ENCODE assay signal across 10 mouse cellular contexts in genomic region chr4:97649626-97650015, GRCm38 (mm10).
DNase-seq lines count a peak whose midpoint lies in the region; ATAC-seq lines count a peak whose summit lies in the region.
"Had no signal": no experiment of that assay in that cellular context is flagged by ENCODE, and none has a peak within 500 bp of the region (broad histone marks: within the 10 kb centered on the region; RNA-seq: fewer than 3 reads in every experiment).

No protein-coding gene starts in this region.

- H3K4me3 ChIP-seq in neural tube, embryonic 11.5 days (ENCODE audit: low read depth, low read length): no peak overlapping the region
- H3K4me3 ChIP-seq in embryonic facial prominence, embryonic 15.5 days (replicated peaks): no peak overlapping the region
- no peak overlapping the region for H3K4me3 ChIP-seq in intestine, embryonic 15.5 days (replicated peaks)
- no peak overlapping the region for H3K4me3 ChIP-seq in neural tube, embryonic 15.5 days (replicated peaks)
- H3K4me3 ChIP-seq in kidney, embryonic 16.5 days (ENCODE audit: low read length): no peak overlapping the region

- no peak for DNase-seq in neural tube, embryonic 11.5 days (ENCODE audit: low spot score)
- DNase-seq in neural tube, embryonic 10.5 days (ENCODE audit: extremely low spot score, low spot score): no peak
- DNase-seq in right cerebral cortex, postnatal 25 days: no peak
- no peak for DNase-seq in layer of hippocampus, adult 18-20 months (ENCODE audit: low spot score in 2 of 2)
- DNase-seq: adrenal gland, postnatal 36 days; kidney, postnatal 36 days had no signal

- H3K9ac ChIP-seq in neural tube, embryonic 11.5 days (ENCODE audit: low read length): no peak overlapping the region
- no peak overlapping the region for H3K9ac ChIP-seq in embryonic facial prominence, embryonic 15.5 days
- H3K9ac ChIP-seq in intestine, embryonic 15.5 days: no peak overlapping the region
- H3K9ac ChIP-seq in neural tube, embryonic 15.5 days (replicated peaks): no peak overlapping the region
- H3K9ac ChIP-seq in kidney, embryonic 16.5 days (replicated peaks; ENCODE audit: low read length): no peak overlapping the region

- H3K27ac ChIP-seq in neural tube, embryonic 11.5 days (ENCODE audit: low read depth, low read length): peak overlapping the region; percentile 69
- H3K27ac ChIP-seq in embryonic facial prominence, embryonic 15.5 days (replicated peaks): peak overlapping the region; percentile 79
- 0 out of 2 replicates have a peak overlapping the region, but pooled peaks have one; percentile 32 for H3K27ac ChIP-seq in intestine, embryonic 15.5 days
- peak overlapping the region; percentile 76 for H3K27ac ChIP-seq in neural tube, embryonic 15.5 days (replicated peaks)
- H3K27ac ChIP-seq in kidney, embryonic 16.5 days (ENCODE audit: low read length): no peak overlapping the region

- ATAC-seq in neural tube, embryonic 11.5 days (ENCODE audit: insufficient read depth, low FRiP score, low TSS enrichment): 0 out of 2 replicates have a peak, but pooled peaks have one; percentile 33
- ATAC-seq in embryonic facial prominence, embryonic 15.5 days (ENCODE audit: insufficient number of reproducible peaks, low FRiP score, low TSS enrichment, low read depth): no peak
- ATAC-seq in intestine, embryonic 15.5 days: no peak
- peak; percentile 30; the same call in 1 of the 2 replicates for ATAC-seq in neural tube, embryonic 15.5 days (ENCODE audit: low FRiP score)
- no peak for ATAC-seq in kidney, embryonic 16.5 days (ENCODE audit: low FRiP score, low TSS enrichment)

- no peaks in the 10 kb centered on the region for H3K9me3 ChIP-seq in neural tube, embryonic 11.5 days (ENCODE audit: control insufficient read depth, low read length)
- no peaks in the 10 kb centered on the region for H3K9me3 ChIP-seq in embryonic facial prominence, embryonic 15.5 days (replicated peaks)
- H3K9me3 ChIP-seq in intestine, embryonic 15.5 days: no peaks in the 10 kb centered on the region
- no peaks in the 10 kb centered on the region for H3K9me3 ChIP-seq in neural tube, embryonic 15.5 days (replicated peaks)
- no peaks in the 10 kb centered on the region for H3K9me3 ChIP-seq in kidney, embryonic 16.5 days (ENCODE audit: low read length)

- no peaks in the 10 kb centered on the region for H3K36me3 ChIP-seq in neural tube, embryonic 11.5 days (ENCODE audit: control insufficient read depth, insufficient read depth, low read length)
- H3K36me3 ChIP-seq in embryonic facial prominence, embryonic 15.5 days: no peaks in the 10 kb centered on the region
- H3K36me3 ChIP-seq in intestine, embryonic 15.5 days: no peaks in the 10 kb centered on the region
- H3K36me3 ChIP-seq in neural tube, embryonic 15.5 days: no peaks in the 10 kb centered on the region
- H3K36me3 ChIP-seq in kidney, embryonic 16.5 days (ENCODE audit: insufficient read depth, low read length): no peaks in the 10 kb centered on the region

- 74% methylated on average over 5 of the region's 5 CpGs for WGBS in neural tube, embryonic 11.5 days
- 47% methylated on average over 5 of the region's 5 CpGs for WGBS in embryonic facial prominence, embryonic 15.5 days
- 59% methylated on average over 5 of the region's 5 CpGs for WGBS in intestine, embryonic 15.5 days
- 44% methylated on average over 5 of the region's 5 CpGs for WGBS in neural tube, embryonic 15.5 days
- 77% methylated on average over 5 of the region's 5 CpGs for WGBS in kidney, embryonic 16.5 days

- peaks cover 8% of the 10 kb centered on the region for H3K4me1 ChIP-seq in neural tube, embryonic 11.5 days (ENCODE audit: control insufficient read depth, insufficient read depth, low read length)
- peaks cover 23% of the 10 kb centered on the region for H3K4me1 ChIP-seq in embryonic facial prominence, embryonic 15.5 days
- peaks cover 10% of the 10 kb centered on the region; the same call in 1 of the 2 replicates for H3K4me1 ChIP-seq in intestine, embryonic 15.5 days (replicated peaks)
- H3K4me1 ChIP-seq in neural tube, embryonic 15.5 days: peaks cover 30% of the 10 kb centered on the region
- peaks cover 6% of the 10 kb centered on the region; the same call in 1 of the 2 replicates for H3K4me1 ChIP-seq in kidney, embryonic 16.5 days (ENCODE audit: insufficient read depth, low read length)

- no peaks in the 10 kb centered on the region for H3K27me3 ChIP-seq in neural tube, embryonic 11.5 days (ENCODE audit: control insufficient read depth, insufficient read depth, low read length)
- no peaks in the 10 kb centered on the region for H3K27me3 ChIP-seq in embryonic facial prominence, embryonic 15.5 days
- no peaks in the 10 kb centered on the region for H3K27me3 ChIP-seq in intestine, embryonic 15.5 days (replicated peaks)
- no peaks in the 10 kb centered on the region for H3K27me3 ChIP-seq in neural tube, embryonic 15.5 days (replicated peaks)
- H3K27me3 ChIP-seq in kidney, embryonic 16.5 days (ENCODE audit: insufficient read depth, low read length): no peaks in the 10 kb centered on the region

- H3K4me2 ChIP-seq in neural tube, embryonic 11.5 days (ENCODE audit: low read depth): no peak overlapping the region
- H3K4me2 ChIP-seq in embryonic facial prominence, embryonic 15.5 days (replicated peaks): 0 out of 2 replicates have a peak overlapping the region, but pooled peaks have one; percentile 15
- H3K4me2 ChIP-seq in intestine, embryonic 15.5 days (replicated peaks): no peak overlapping the region
- no peak overlapping the region for H3K4me2 ChIP-seq in neural tube, embryonic 15.5 days
- H3K4me2 ChIP-seq in kidney, embryonic 16.5 days (replicated peaks; ENCODE audit: low read depth, low read length): no peak overlapping the region

Comparison
In these comparisons a context has a peak if more than half of its experiments do, and no peak if none do; other contexts are left out.
1. ATAC-seq: peak in neural tube, embryonic 11.5 days (single experiment) and neural tube, embryonic 15.5 days (single experiment); none in embryonic facial prominence, embryonic 15.5 days (single experiment), intestine, embryonic 15.5 days (single experiment) and kidney, embryonic 16.5 days (single experiment).